Mouse (Mus musculus): ENCODE data around the gene Vmn1r207-ps. TPM values are rescaled to one million over a fixed set of nuclear protein-coding genes. Genes with fewer than 3 reads are reported as not detected.
"Not testable (repeated sequence)": the region's sequence is repeated elsewhere in the genome, so short reads cannot be mapped to it uniquely, and the experiment has no call there.

Vmn1r207-ps gene
- total RNA-seq (2014; fragmentation: Nextera tagmentation) = not detected in 2 replicates
- total RNA-seq (2017) = 0.06 and 0.22 TPM in 2 replicates
- polyA plus RNA-seq (2012) = not detected in 2 replicates

DNA sequence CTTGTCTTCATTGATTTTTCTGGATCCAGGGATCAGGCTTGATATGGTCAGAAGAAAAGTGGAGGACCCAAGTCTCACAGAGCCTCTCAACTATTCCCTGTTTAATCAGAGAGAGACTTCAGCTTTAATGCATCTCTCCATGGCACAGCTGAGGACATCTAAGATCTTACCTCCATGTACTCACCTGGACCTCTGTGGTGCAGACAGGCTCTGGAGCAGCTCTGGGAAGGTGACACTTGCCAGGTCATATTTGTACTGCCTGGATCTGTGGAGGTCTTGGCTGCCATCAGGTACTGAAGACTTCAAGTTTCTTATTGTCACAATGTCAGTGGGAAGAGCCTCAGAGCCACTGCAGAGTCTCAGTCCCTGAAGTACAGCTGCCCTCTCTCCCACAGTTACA lies at the start of gene Vmn1r207-ps:
Gene Vmn1r207-ps, minus strand, starts transcription at position 101 of the 400 bp plus-strand sequence.
- not testable (repeated sequence) for H3K9me3 ChIP-seq (replicated peaks); ATAC-seq (ENCODE audit: extremely low read depth, insufficient number of reproducible peaks, low FRiP score, poor library complexity, severe bottlenecking); H3K4me1 ChIP-seq (ENCODE audit: insufficient read depth, low read depth, low read length); H3K4me3 ChIP-seq (ENCODE audit: low read depth, low read length); DNase-seq (ENCODE audit: low spot score); H3K36me3 ChIP-seq (replicated peaks); H3K27me3 ChIP-seq (ENCODE audit: insufficient read depth, low read length)

DNA sequence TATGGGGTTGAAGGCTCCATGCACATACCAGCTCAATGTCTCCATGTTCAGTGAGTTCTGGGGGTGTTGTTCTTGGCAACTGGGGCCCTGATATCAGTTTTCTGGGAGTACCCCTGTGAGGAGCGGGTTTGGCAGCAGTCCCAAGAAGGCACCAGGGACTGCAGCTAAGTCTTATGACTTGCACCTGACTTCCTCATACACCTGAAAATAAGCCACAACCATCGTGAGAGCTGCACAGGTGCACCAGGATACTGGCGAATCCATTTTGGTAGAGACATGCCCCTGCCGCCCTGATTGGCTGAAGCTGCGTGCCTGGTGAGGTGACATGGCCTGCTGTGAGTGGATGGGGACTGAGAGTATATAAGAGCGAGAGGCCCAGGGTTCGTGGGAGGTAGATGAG lies 47.9 kb upstream of the Vmn1r207-ps start, which contains the start of gene Vmn1r208:
Gene Vmn1r208, minus strand, starts transcription at position 101 of the 400 bp plus-strand sequence.
- not testable (repeated sequence) for DNase-seq (ENCODE audit: low spot score); H3K9me3 ChIP-seq (replicated peaks); H3K4me3 ChIP-seq (ENCODE audit: low read depth, low read length); H3K36me3 ChIP-seq (replicated peaks); ATAC-seq (ENCODE audit: extremely low read depth, insufficient number of reproducible peaks, low FRiP score, poor library complexity, severe bottlenecking); H3K4me1 ChIP-seq (ENCODE audit: insufficient read depth, low read depth, low read length); H3K27me3 ChIP-seq (ENCODE audit: insufficient read depth, low read length)

- ATAC-seq (ENCODE audit: extremely low read depth, insufficient number of reproducible peaks, low FRiP score, poor library complexity, severe bottlenecking); H3K27me3 ChIP-seq (ENCODE audit: insufficient read depth, low read length); H3K9me3 ChIP-seq (replicated peaks); DNase-seq (ENCODE audit: low spot score); H3K36me3 ChIP-seq (replicated peaks); H3K4me3 ChIP-seq (ENCODE audit: low read depth, low read length); H3K4me1 ChIP-seq (ENCODE audit: insufficient read depth, low read depth, low read length): not testable (repeated sequence)
Observed at GRCm38 (mm10) chr13:22771592-22771991, 42.2 kb upstream of the Vmn1r207-ps start.

- H3K9me3 ChIP-seq (replicated peaks) = no peaks in the 10 kb centered on the region
- no peak for DNase-seq (ENCODE audit: low spot score)
- H3K27me3 ChIP-seq (ENCODE audit: insufficient read depth, low read length) = no peaks in the 10 kb centered on the region
- ATAC-seq (ENCODE audit: extremely low read depth, insufficient number of reproducible peaks, low FRiP score, poor library complexity, severe bottlenecking) = no peak
- H3K36me3 ChIP-seq (replicated peaks) = no peaks in the 10 kb centered on the region
- TF ChIP-seq GATA2 (IDR thresholded peaks at IDR 0.05; ENCODE audit: borderline replicate concordance, low read depth, low read length) (no peak), CTCF (IDR thresholded peaks at IDR 0.05; ENCODE audit: low read depth, low read length) (no peak), TAL1 (conservative IDR thresholded peaks at IDR 0.05; ENCODE audit: low read depth, low read length) (no peak), POLR2AphosphoS5 (IDR thresholded peaks at IDR 0.05; ENCODE audit: insufficient replicate concordance, low read depth, low read length) (no peak), GATA1 (IDR thresholded peaks at IDR 0.05; ENCODE audit: borderline replicate concordance, low read length) (no peak)
- no peaks in the 10 kb centered on the region for H3K4me1 ChIP-seq (ENCODE audit: insufficient read depth, low read depth, low read length)
- H3K4me3 ChIP-seq (ENCODE audit: low read depth, low read length) = no peak overlapping the region
Observed at GRCm38 (mm10) chr13:22747524-22747923, 18.1 kb upstream of the Vmn1r207-ps start.

DNA sequence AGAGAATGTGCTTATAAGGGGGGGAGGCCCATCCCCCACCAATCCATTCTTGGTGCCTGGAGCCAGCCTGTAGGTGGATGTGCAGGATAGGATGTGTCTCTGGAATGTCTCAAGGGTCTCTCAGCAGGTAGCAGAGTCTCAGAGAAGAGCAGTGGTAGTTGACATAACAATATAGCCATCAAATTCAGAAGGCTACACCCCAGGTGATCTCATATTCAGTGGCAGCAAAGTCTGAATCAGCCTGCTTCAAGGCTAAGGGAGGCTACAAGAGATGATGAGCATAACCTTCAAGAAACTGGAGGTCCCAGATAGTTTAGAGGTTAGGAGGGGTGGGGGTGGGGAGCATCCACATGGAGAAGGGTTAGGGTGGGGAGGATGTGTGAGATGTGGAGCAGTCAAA lies 22.5 kb downstream of the Vmn1r207-ps start:
- not testable (repeated sequence) for H3K9me3 ChIP-seq (replicated peaks); DNase-seq (ENCODE audit: low spot score); ATAC-seq (ENCODE audit: extremely low read depth, insufficient number of reproducible peaks, low FRiP score, poor library complexity, severe bottlenecking); H3K36me3 ChIP-seq (replicated peaks); H3K27me3 ChIP-seq (ENCODE audit: insufficient read depth, low read length); H3K4me1 ChIP-seq (ENCODE audit: insufficient read depth, low read depth, low read length); H3K4me3 ChIP-seq (ENCODE audit: low read depth, low read length)

GRCm38 (mm10) chr13:22702951-22703350 lies 26.5 kb downstream of the Vmn1r207-ps start:
- not testable (repeated sequence) for DNase-seq (ENCODE audit: low spot score); H3K4me1 ChIP-seq (ENCODE audit: insufficient read depth, low read depth, low read length); ATAC-seq (ENCODE audit: extremely low read depth, insufficient number of reproducible peaks, low FRiP score, poor library complexity, severe bottlenecking); H3K9me3 ChIP-seq (replicated peaks); H3K27me3 ChIP-seq (ENCODE audit: insufficient read depth, low read length); H3K36me3 ChIP-seq (replicated peaks); H3K4me3 ChIP-seq (ENCODE audit: low read depth, low read length)

Other genes with a start within 250 kb of the Vmn1r207-ps start
- gene Vmn1r202, start 224.2 kb downstream of the Vmn1r207-ps start, total RNA-seq (2014; fragmentation: Nextera tagmentation) = not detected in 2 replicates
- 0.05 and 0.06 TPM in 2 replicates for gene Vmn1r202, start 224.2 kb downstream of the Vmn1r207-ps start, total RNA-seq (2017)
- not detected in 2 replicates for gene Vmn1r202, start 224.2 kb downstream of the Vmn1r207-ps start, polyA plus RNA-seq (2012)
- gene Vmn1r203, start 211.5 kb downstream of the Vmn1r207-ps start, total RNA-seq (2014; fragmentation: Nextera tagmentation) = not detected in 2 replicates
- 0.12 and 0.27 TPM in 2 replicates for gene Vmn1r203, start 211.5 kb downstream of the Vmn1r207-ps start, total RNA-seq (2017)
- gene Vmn1r203, start 211.5 kb downstream of the Vmn1r207-ps start, polyA plus RNA-seq (2012) = not detected in 2 replicates
- not detected in 2 replicates for gene Vmn1r204, start 176.4 kb downstream of the Vmn1r207-ps start, total RNA-seq (2014; fragmentation: Nextera tagmentation)
- 0.12 and 0.22 TPM in 2 replicates for gene Vmn1r204, start 176.4 kb downstream of the Vmn1r207-ps start, total RNA-seq (2017)
- not detected in 2 replicates for gene Vmn1r204, start 176.4 kb downstream of the Vmn1r207-ps start, polyA plus RNA-seq (2012)
- not detected in 2 replicates for gene Vmn1r205, start 136.6 kb downstream of the Vmn1r207-ps start, total RNA-seq (2014; fragmentation: Nextera tagmentation)
- gene Vmn1r205, start 136.6 kb downstream of the Vmn1r207-ps start, total RNA-seq (2017) = 0.11 TPM in 1 of 2 replicates, not detected in the other
- not detected in 2 replicates for gene Vmn1r205, start 136.6 kb downstream of the Vmn1r207-ps start, polyA plus RNA-seq (2012)
- gene Vmn1r206, start 105.4 kb downstream of the Vmn1r207-ps start, total RNA-seq (2014; fragmentation: Nextera tagmentation) = not detected in 2 replicates
- 0.11 TPM in 1 of 2 replicates, not detected in the other for gene Vmn1r206, start 105.4 kb downstream of the Vmn1r207-ps start, total RNA-seq (2017)
- not detected in 2 replicates for gene Vmn1r206, start 105.4 kb downstream of the Vmn1r207-ps start, polyA plus RNA-seq (2012)
- not detected in 2 replicates for gene Vmn1r208, start 47.8 kb upstream of the Vmn1r207-ps start, total RNA-seq (2014; fragmentation: Nextera tagmentation)
- gene Vmn1r208, start 47.8 kb upstream of the Vmn1r207-ps start, total RNA-seq (2017) = 0.17 and 0.22 TPM in 2 replicates
- gene Vmn1r208, start 47.8 kb upstream of the Vmn1r207-ps start, polyA plus RNA-seq (2012) = not detected in 2 replicates
- not detected in 2 replicates for gene Vmn1r209, start 80.1 kb upstream of the Vmn1r207-ps start, total RNA-seq (2014; fragmentation: Nextera tagmentation)
- gene Vmn1r209, start 80.1 kb upstream of the Vmn1r207-ps start, total RNA-seq (2017) = 0.06 and 0.22 TPM in 2 replicates
- not detected in 2 replicates for gene Vmn1r209, start 80.1 kb upstream of the Vmn1r207-ps start, polyA plus RNA-seq (2012)
- gene Vmn1r210, start 101.7 kb upstream of the Vmn1r207-ps start, total RNA-seq (2014; fragmentation: Nextera tagmentation) = not detected in 2 replicates
- not detected in 2 replicates for gene Vmn1r210, start 101.7 kb upstream of the Vmn1r207-ps start, total RNA-seq (2017)
- gene Vmn1r210, start 101.7 kb upstream of the Vmn1r207-ps start, polyA plus RNA-seq (2012) = not detected in 2 replicates
- not detected in 2 replicates for gene Vmn1r211, start 127.9 kb upstream of the Vmn1r207-ps start, total RNA-seq (2014; fragmentation: Nextera tagmentation)
- 0.11 and 0.12 TPM in 2 replicates for gene Vmn1r211, start 127.9 kb upstream of the Vmn1r207-ps start, total RNA-seq (2017)
- gene Vmn1r211, start 127.9 kb upstream of the Vmn1r207-ps start, polyA plus RNA-seq (2012) = not detected in 2 replicates
- gene Vmn1r212, start 154.6 kb upstream of the Vmn1r207-ps start, total RNA-seq (2014; fragmentation: Nextera tagmentation) = not detected in 2 replicates
- gene Vmn1r212, start 154.6 kb upstream of the Vmn1r207-ps start, total RNA-seq (2017) = not detected in 2 replicates
- not detected in 2 replicates for gene Vmn1r212, start 154.6 kb upstream of the Vmn1r207-ps start, polyA plus RNA-seq (2012)

Measured in G1E (cell line).